Mouse (Mus musculus): ENCODE measurements at regions not wholly inside any gene's neighbourhood (a gene's known extent, or its start where the extent isn't known, plus 50 kb on each side); places are given as distances from the start of the nearest gene placed in this dataset.

DNA sequence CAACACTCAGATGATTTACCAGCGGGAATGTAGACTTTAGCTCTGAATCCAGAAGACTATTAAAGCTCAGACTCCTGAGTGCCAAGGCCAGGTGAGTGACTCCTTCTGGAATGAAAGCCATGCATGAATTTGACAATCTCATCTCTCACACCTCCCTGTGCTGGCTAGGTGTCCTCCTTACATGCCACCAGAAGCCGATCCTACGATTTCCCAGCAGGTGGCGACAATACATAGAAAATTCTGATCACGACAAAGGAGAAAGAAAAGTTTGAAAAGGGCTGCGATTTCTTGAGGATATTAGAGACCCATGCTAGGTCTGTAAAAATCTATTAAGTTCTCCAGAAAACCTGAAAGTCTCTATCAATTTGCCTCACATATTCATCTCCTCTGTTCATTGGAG is 198.7 kb upstream of the Rasgrp1 start:
- H3K27ac ChIP-seq (ENCODE audit: insufficient read depth, low read depth, low read length): no peak overlapping the region
- H3K4me3 ChIP-seq (ENCODE audit: insufficient read depth, low read length): no peak overlapping the region
- H3K4me1 ChIP-seq (ENCODE audit: control insufficient read depth, insufficient read depth, low read length): no peaks in the 10 kb centered on the region
- no peak for TF ChIP-seq POLR2A (IDR thresholded peaks at IDR 0.05; ENCODE audit: borderline replicate concordance, low read depth, low read length)
- TF ChIP-seq CTCF (IDR thresholded peaks at IDR 0.05; ENCODE audit: low read depth, low read length): peak; percentile 39; the same call in 1 of the 2 replicates

- Histone ChIP-seq H3K4me1 (ENCODE audit: control insufficient read depth, insufficient read depth, low read length) (no peaks in the 10 kb centered on the region), H3K27ac (ENCODE audit: insufficient read depth, low read depth, low read length) (no peak overlapping the region), H3K4me3 (ENCODE audit: insufficient read depth, low read length) (no peak overlapping the region)
- TF ChIP-seq POLR2A (IDR thresholded peaks at IDR 0.05; ENCODE audit: borderline replicate concordance, low read depth, low read length): no peak
- TF ChIP-seq CTCF (IDR thresholded peaks at IDR 0.05; ENCODE audit: low read depth, low read length): no peak
Observed at GRCm38 (mm10) chr2:117542298-117542697, 199.5 kb upstream of the Rasgrp1 start.

DNA sequence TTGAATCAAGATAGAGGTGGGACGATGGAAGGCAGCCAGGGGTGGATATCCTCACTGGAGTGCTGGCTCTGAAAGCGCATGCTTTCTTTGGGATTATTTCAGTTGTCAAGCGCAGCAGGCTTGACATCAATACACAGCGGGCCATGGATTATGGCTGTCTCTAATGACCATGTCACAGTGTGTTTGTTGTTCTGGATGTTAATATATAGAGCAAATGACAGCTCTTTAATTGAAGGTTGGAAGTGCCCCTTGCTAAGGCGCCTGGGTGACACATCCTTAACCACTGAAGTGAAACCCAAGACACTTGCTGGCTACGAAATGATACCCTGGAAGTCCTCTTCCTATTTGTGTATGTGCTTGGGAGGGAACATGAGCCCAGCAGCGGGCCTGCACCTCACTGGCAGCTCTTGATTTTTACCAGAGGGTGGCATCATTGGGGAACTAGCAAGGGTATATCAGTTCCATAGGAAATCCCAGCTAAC is 200.5 kb upstream of the Rasgrp1 start:
- no peak for TF ChIP-seq POLR2A (IDR thresholded peaks at IDR 0.05; ENCODE audit: borderline replicate concordance, low read depth, low read length)
- TF ChIP-seq CTCF (IDR thresholded peaks at IDR 0.05; ENCODE audit: low read depth, low read length): no peak
- Histone ChIP-seq H3K27ac (ENCODE audit: insufficient read depth, low read depth, low read length) (no peak overlapping the region), H3K4me1 (ENCODE audit: control insufficient read depth, insufficient read depth, low read length) (no peaks in the 10 kb centered on the region), H3K4me3 (ENCODE audit: insufficient read depth, low read length) (no peak overlapping the region)

DNA sequence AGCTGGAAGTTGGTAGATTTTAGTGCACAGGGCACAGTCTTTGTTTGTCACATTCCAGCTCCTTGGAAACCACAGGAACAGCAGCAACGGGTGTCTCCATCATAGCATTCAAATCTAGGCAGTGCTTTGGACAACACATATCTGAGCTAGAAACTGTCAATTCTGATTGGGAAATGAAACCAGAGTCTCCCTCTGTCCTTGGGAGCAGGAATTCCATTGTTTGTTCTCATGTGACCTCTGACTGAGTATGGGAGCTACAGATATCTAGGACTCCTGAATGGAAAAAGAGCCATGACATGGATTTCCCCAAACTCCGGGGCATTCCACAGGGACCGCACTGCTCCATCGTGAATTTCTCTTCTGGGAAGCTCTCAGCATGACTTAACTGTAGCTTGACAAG is 205.5 kb upstream of the Rasgrp1 start:
- Histone ChIP-seq H3K4me3 (ENCODE audit: insufficient read depth, low read length) (no peak overlapping the region), H3K4me1 (ENCODE audit: control insufficient read depth, insufficient read depth, low read length) (no peaks in the 10 kb centered on the region), H3K27ac (ENCODE audit: insufficient read depth, low read depth, low read length) (no peak overlapping the region)
- no peak for TF ChIP-seq CTCF (IDR thresholded peaks at IDR 0.05; ENCODE audit: low read depth, low read length)
- no peak for TF ChIP-seq POLR2A (IDR thresholded peaks at IDR 0.05; ENCODE audit: borderline replicate concordance, low read depth, low read length)

- Histone ChIP-seq H3K4me1 (ENCODE audit: control insufficient read depth, insufficient read depth, low read length) (no peaks in the 10 kb centered on the region), H3K4me3 (ENCODE audit: insufficient read depth, low read length) (no peak overlapping the region), H3K27ac (ENCODE audit: insufficient read depth, low read depth, low read length) (no peak overlapping the region)
- TF ChIP-seq CTCF (IDR thresholded peaks at IDR 0.05; ENCODE audit: low read depth, low read length) (no peak), POLR2A (IDR thresholded peaks at IDR 0.05; ENCODE audit: borderline replicate concordance, low read depth, low read length) (no peak)
Observed at GRCm38 (mm10) chr2:117556301-117556700, 213.5 kb upstream of the Rasgrp1 start.

DNA sequence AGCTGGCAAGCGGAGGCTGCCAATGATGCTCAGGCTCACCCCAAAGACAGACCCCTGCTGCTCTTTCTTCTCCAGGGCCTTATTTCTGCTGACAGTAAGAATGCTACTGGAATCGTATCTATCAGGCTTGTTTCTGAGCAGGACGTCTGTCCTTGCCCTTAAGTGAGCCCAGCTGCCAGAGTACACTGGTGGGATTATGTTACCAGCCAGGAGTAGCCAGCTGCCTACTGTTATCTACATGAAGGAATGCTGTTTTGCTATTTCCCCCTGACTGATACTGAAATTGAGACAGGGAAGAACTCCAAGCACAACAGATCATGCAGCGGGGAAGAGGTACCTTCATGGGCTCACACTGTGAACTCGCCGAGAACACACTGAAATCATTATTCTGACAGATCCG is 228.2 kb upstream of the Rasgrp1 start:
- Histone ChIP-seq H3K4me1 (ENCODE audit: control insufficient read depth, insufficient read depth, low read length) (no peaks in the 10 kb centered on the region), H3K4me3 (ENCODE audit: insufficient read depth, low read length) (no peak overlapping the region), H3K27ac (ENCODE audit: insufficient read depth, low read depth, low read length) (no peak overlapping the region)
- no peak for TF ChIP-seq POLR2A (IDR thresholded peaks at IDR 0.05; ENCODE audit: borderline replicate concordance, low read depth, low read length)
- TF ChIP-seq CTCF (IDR thresholded peaks at IDR 0.05; ENCODE audit: low read depth, low read length): no peak

GRCm38 (mm10) chr2:117587381-117587780 is 244.6 kb upstream of the Rasgrp1 start:
- no peak overlapping the region for H3K27ac ChIP-seq (ENCODE audit: insufficient read depth, low read depth, low read length)
- no peak overlapping the region for H3K4me3 ChIP-seq (ENCODE audit: insufficient read depth, low read length)
- TF ChIP-seq POLR2A (IDR thresholded peaks at IDR 0.05; ENCODE audit: borderline replicate concordance, low read depth, low read length) (no peak), CTCF (IDR thresholded peaks at IDR 0.05; ENCODE audit: low read depth, low read length) (no peak)
- no peaks in the 10 kb centered on the region for H3K4me1 ChIP-seq (ENCODE audit: control insufficient read depth, insufficient read depth, low read length)

DNA sequence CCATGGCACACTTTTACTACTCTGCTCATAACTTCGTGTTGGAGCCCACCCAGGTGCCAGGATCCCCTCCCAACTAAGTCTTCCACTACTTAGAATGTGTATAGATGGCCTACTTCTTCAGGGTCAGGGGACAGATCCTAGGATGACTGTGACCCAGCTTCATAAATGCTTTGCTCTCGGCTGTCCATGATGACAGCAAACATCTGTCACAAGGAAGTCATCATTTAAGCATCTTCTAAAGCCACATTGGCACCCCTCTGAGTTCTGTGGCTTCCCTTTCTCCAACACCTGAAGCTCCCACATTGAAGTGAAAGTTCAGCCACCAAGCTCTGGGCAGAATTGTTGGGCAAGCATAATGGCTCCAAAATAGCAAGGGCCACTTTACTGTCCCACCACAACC is 252.2 kb upstream of the Rasgrp1 start:
- no peak for TF ChIP-seq POLR2A (IDR thresholded peaks at IDR 0.05; ENCODE audit: borderline replicate concordance, low read depth, low read length)
- no peak for TF ChIP-seq CTCF (IDR thresholded peaks at IDR 0.05; ENCODE audit: low read depth, low read length)
- no peaks in the 10 kb centered on the region for H3K4me1 ChIP-seq (ENCODE audit: control insufficient read depth, insufficient read depth, low read length)
- no peak overlapping the region for H3K27ac ChIP-seq (ENCODE audit: insufficient read depth, low read depth, low read length)
- no peak overlapping the region for H3K4me3 ChIP-seq (ENCODE audit: insufficient read depth, low read length)

DNA sequence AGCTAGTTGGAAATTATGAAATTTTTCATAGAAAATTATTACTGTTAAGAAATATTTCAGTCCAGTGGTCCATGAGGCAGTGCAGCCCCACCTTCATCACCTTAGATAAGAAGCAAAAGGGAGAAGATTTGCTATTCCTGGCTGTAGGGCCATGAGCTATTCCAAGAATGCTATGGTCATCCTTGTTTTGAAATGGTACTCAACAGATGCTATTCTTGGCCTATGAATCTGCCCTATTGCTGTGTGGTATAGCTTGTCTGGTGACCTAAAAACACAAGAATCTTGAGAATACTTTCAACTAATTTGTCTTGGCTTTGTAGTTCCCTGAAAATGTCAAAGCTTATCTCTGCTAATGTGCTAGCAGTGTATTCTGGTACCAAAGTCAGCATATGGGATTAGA is 254.8 kb upstream of the Rasgrp1 start:
- Histone ChIP-seq H3K4me3 (ENCODE audit: insufficient read depth, low read length) (no peak overlapping the region), H3K4me1 (ENCODE audit: control insufficient read depth, insufficient read depth, low read length) (no peaks in the 10 kb centered on the region), H3K27ac (ENCODE audit: insufficient read depth, low read depth, low read length) (no peak overlapping the region)
- no peak for TF ChIP-seq CTCF (IDR thresholded peaks at IDR 0.05; ENCODE audit: low read depth, low read length)
- TF ChIP-seq POLR2A (IDR thresholded peaks at IDR 0.05; ENCODE audit: borderline replicate concordance, low read depth, low read length): no peak

DNA sequence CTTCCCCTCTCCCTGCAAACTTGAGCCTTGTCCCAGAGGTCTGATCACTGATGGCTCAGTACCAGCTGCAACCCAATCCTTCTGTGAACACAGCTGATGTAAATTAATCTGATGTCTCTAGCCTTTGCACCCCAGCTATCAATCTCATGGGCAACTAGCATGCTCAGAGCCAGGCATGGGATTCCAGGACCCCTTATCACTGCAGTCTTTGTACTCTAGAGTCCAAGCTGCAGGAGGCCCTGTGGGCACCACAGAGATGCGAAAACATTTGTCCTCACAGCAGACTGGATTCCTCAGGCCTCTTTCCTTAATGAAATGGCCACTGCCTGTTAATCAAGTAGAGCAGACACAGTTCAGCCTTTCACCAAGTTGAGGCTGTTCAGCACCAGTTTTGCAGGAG is 272.0 kb upstream of the Rasgrp1 start:
- Histone ChIP-seq H3K27ac (ENCODE audit: insufficient read depth, low read depth, low read length) (no peak overlapping the region), H3K4me1 (ENCODE audit: control insufficient read depth, insufficient read depth, low read length) (no peaks in the 10 kb centered on the region), H3K4me3 (ENCODE audit: insufficient read depth, low read length) (no peak overlapping the region)
- TF ChIP-seq POLR2A (IDR thresholded peaks at IDR 0.05; ENCODE audit: borderline replicate concordance, low read depth, low read length): no peak
- no peak for TF ChIP-seq CTCF (IDR thresholded peaks at IDR 0.05; ENCODE audit: low read depth, low read length)

DNA sequence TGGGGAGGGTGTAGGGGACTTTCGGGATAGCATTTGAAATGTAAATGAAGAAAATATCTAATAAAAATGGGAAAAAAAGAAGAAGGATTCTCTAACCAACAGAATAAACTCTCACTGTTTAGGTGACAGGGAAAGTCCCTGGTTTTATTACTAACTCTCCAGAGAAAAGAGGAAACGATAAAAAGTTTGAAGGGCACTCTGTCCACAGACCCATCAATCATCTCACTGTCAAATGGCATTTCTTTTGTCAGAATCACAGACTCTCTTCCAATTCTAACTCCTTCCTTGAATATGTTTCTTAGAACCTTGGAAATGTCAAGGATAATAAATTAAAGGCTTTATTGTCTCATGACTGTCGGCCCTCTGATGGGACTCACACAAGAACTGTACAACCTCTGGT is 275.3 kb upstream of the Rasgrp1 start:
- TF ChIP-seq CTCF (IDR thresholded peaks at IDR 0.05; ENCODE audit: low read depth, low read length) (no peak), POLR2A (IDR thresholded peaks at IDR 0.05; ENCODE audit: borderline replicate concordance, low read depth, low read length) (no peak)
- Histone ChIP-seq H3K4me1 (ENCODE audit: control insufficient read depth, insufficient read depth, low read length) (no peaks in the 10 kb centered on the region), H3K27ac (ENCODE audit: insufficient read depth, low read depth, low read length) (no peak overlapping the region), H3K4me3 (ENCODE audit: insufficient read depth, low read length) (no peak overlapping the region)
